Mouse (Mus musculus) ovary, adult 18-20 months (tissue): ENCODE results near the gene Scap.

Experiments
- DNase-seq: peaks from one replicate; pipeline ENCODE4 v3.0.0; 2022; ENCODE audit warnings: low spot score, mixed read lengths

Scap gene

GRCm38 (mm10) chr9:110333135-110333895 lies at the start of gene Scap:
Scap (plus strand) TSS chr9:110333288.
- peak; percentile 90 for DNase-seq

GRCm38 (mm10) chr9:110284075-110284697 lies 48.9 kb upstream of the Scap start:
- DNase-seq = no peak

GRCm38 (mm10) chr9:110287321-110287924 lies 45.7 kb upstream of the Scap start:
- DNase-seq = no peak

GRCm38 (mm10) chr9:110293254-110293718 lies 39.8 kb upstream of the Scap start:
- no peak for DNase-seq

- DNase-seq = no peak
Measured at GRCm38 (mm10) chr9:110293873-110294415, 39.1 kb upstream of the Scap start.

GRCm38 (mm10) chr9:110294786-110295185 lies 38.3 kb upstream of the Scap start:
- DNase-seq = no peak

- peak; percentile 50 for DNase-seq
Measured at GRCm38 (mm10) chr9:110296867-110297627, 36.0 kb upstream of the Scap start.

- DNase-seq = no peak
Measured at GRCm38 (mm10) chr9:110304516-110304915, 28.6 kb upstream of the Scap start.

GRCm38 (mm10) chr9:110304969-110305651 lies 28.0 kb upstream of the Scap start, which contains the start of gene Elp6:
Elp6 (plus strand) TSS chr9:110305173.
- peak; percentile 86 for DNase-seq

GRCm38 (mm10) chr9:110306371-110306770 lies 26.7 kb upstream of the Scap start:
- DNase-seq = no peak

GRCm38 (mm10) chr9:110314706-110315105 lies 18.4 kb upstream of the Scap start:
- no peak for DNase-seq

- no peak for DNase-seq
Measured at GRCm38 (mm10) chr9:110315410-110315809, 17.7 kb upstream of the Scap start.

- no peak for DNase-seq
Measured at GRCm38 (mm10) chr9:110315904-110316303, 17.2 kb upstream of the Scap start.

GRCm38 (mm10) chr9:110316503-110316902 lies 16.6 kb upstream of the Scap start:
- DNase-seq = no peak

- no peak for DNase-seq
Measured at GRCm38 (mm10) chr9:110320769-110321168, 12.3 kb upstream of the Scap start.

GRCm38 (mm10) chr9:110322972-110323371 lies 10.1 kb upstream of the Scap start:
- no peak for DNase-seq

GRCm38 (mm10) chr9:110324181-110324580 lies 8.9 kb upstream of the Scap start:
- no peak for DNase-seq

- DNase-seq = no peak
Measured at GRCm38 (mm10) chr9:110328178-110328577, 4.9 kb upstream of the Scap start.

- DNase-seq = no peak
Measured at GRCm38 (mm10) chr9:110328946-110329630, 4.0 kb upstream of the Scap start.

GRCm38 (mm10) chr9:110329655-110330054 lies 3.4 kb upstream of the Scap start:
- no peak for DNase-seq

- no peak for DNase-seq
Measured at GRCm38 (mm10) chr9:110330341-110330740, 2.7 kb upstream of the Scap start.
